Mouse (Mus musculus): Measurements from ENCODE around the gene Gprc5b.

Gene Gprc5b

DNA sequence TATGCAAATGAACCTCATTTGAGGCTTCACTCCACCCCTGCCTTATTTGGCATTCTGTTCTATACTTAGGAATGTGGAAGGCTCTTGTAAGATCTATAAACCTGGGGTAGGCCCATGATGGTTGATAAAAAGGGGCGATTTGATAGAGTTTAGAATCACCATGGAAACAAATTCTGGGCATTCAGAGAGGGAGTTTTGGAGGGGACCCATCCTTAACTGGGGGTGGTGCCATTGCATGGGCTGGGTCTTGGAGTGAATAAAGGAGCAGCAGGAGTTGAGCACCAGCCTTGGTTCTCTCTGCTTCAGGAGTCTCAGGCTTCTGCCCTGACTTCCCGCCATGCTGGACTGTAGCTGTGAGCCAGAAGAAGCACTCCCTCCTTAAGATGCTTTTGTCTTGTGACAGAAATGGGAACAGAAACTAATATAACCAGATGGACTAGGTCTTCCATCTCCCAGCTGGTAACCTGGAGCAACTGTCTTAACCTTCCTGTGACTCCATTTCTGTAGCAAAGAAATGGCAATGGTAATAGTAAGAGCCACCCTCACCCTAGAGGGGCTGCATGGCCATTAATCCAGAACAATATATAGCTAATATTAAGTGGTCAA is 46.2 kb downstream of the Gprc5b start:
- no peak for DNase-seq (ENCODE audit: low read depth)

DNA sequence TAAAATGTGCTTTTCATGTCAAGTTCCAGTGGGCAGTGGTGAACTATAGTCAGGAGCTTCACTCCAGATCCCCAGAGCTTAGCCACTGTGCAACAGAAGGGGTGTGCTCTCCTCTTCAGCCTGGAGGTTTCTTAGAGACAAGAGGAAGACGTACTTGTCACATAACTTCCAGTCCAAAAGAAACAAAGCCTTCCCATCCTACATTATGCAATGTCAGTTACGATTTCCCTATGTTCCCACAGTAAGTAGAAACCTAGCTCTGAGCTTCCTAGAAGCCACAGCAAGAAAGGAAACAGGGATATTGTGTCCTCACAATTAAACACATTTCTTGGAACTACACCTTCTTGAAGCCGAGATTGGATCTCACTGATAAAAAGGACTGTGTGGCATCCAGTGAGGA is 47.8 kb downstream of the Gprc5b start:
- no peak for DNase-seq (ENCODE audit: low read depth)

GRCm38 (mm10) chr7:118944884-118945283 is 50.1 kb downstream of the Gprc5b start:
- DNase-seq (ENCODE audit: low read depth): no peak

GRCm38 (mm10) chr7:118943170-118943569 is 51.8 kb downstream of the Gprc5b start:
- DNase-seq (ENCODE audit: low read depth): no peak

DNA sequence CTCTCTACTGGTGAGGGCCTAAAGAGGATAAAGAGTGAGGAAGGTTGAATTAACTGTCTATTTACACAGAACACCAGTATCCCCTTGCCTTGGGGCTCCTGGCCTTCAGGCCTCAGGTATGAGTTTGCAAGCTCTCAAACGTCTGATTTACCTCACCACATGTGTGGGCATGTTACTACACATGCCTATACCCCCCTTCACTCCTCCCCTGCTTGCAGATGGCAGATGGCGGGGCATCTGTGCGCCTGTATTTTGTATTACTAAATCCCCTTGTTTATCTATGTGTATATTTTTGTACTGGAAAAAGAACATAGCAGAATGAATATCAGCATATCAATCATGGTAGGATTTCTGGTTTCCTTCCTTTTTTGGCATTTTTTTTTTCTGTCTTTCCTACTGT is 52.7 kb downstream of the Gprc5b start:
- DNase-seq (ENCODE audit: low read depth): no peak

DNA sequence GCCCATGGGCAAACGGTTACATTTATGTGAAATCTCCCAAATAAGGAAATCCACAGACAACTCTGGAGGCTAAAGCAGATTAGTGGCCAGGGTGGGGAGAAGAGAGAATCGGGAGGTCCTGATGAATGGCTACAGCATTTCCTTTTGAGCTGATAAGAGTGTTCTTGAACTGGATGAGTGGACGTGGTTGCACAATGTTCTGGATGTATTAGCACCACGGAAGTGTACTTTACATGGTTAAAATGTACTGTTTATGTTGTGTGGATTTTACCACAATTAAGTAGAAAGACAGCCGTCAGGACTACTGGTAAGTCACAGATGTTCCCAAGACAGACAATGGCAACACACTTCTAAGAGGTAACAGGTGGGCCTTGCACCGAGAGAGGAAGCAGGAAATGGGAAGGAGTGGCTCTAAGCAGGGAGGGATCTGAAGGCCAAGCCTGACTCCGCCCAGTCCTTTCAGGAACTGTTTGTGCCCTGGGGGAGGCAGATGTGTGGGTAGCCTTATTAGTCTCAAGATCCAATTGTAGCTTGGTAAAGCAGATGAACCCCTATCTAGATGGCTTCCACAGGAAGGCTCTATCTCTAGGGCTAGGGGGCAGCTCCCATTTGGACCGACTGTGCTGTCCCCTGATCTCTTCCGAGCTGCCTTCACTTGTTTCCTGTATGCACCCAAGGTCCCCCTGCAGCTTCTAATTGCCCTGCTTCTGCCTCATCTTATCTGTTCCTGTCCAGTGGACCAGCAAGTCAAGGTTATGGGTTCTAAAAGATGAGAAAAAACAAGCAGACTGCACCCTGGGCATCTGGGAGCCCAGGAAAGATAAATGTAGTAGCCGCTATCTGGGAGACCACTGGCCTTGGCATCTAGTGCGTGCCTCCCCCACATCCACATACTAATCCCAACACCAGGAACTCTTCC is 57.3 kb downstream of the Gprc5b start:
- DNase-seq (ENCODE audit: low read depth): peak; percentile 25

GRCm38 (mm10) chr7:118936844-118937243 is 58.2 kb downstream of the Gprc5b start:
- DNase-seq (ENCODE audit: low read depth): no peak

- DNase-seq (ENCODE audit: low read depth): peak; percentile 97
Measured at GRCm38 (mm10) chr7:118935306-118935705, 59.7 kb downstream of the Gprc5b start.

DNA sequence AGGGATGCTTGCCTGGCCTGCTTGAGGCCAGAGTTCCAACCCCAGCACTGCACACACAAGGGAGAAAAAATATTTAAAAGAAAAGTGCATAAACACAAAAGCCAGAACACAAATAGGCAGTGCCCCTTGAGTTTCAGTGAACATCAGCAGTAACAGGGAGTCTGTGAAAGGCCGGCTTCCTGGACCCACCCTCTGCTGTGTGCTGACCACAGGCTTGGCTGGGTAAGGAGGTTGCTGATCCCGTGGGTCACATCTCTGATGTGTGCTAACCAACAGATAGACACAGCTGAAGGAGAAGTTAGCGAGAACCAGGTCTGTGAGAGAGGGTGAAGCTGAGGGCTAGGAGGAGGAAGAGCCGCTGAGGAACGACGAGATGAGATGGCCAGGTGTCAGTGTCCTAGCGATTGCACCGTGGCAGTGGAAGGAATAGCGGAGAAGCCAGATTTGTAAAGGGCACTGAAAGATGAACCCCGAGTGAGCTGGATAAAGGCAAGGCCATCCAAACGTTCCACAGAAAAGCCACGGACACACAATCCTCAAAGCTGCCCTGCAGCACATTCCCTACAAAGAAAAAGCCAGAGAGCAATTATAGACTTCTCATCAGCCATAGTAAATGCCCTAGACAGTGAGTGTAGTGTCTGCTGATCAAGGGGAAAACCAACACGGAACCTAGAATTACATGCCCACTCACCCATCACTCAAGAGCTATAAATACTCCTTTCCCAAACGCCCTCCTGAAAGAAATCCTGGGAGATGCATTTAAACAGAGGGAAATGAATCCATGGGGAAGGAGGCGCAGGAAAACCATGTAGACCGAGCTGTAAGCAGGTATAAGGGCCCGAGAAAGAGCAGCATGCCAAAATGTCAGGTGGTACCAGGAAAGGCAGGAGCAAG is 63.3 kb downstream of the Gprc5b start:
- peak; percentile 57 for DNase-seq (ENCODE audit: low read depth)

DNA sequence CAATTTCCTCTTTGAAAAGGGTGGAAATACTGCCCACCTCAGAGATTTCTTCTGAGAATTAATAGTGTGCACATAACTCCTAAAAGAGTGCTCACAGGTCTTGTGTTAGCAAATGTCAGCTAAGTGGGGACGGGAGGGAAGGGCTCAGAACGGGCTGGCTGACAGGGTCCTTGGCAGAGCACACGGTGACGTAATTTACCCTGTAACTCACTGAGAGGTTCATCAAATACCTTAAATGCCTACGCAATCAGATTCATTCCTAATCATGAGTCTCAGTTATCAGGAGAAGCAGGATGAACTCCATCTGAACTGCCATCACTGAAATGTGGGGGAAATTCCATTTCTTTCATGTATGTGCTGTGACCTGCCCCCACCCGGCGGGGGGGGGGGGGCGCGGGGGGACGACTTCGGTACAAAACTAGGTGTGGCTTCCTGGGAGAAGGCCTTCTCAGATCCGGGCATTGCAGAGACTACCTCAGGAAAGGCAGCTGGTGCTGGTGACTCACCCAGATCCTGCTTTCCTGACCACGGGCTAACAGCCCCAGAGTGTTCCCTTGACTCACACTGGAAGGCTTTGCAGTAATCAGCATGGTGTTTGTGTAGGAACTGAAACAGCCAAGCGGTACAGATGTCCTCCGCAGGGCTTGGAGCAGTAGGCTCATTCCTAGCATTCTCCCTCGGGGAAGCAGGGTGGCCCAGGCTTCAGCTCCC is 65.3 kb downstream of the Gprc5b start:
- peak; percentile 90 for DNase-seq (ENCODE audit: low read depth)

- peak; percentile 18 for DNase-seq (ENCODE audit: low read depth)
Measured at GRCm38 (mm10) chr7:118928916-118929315, 66.1 kb downstream of the Gprc5b start.

DNA sequence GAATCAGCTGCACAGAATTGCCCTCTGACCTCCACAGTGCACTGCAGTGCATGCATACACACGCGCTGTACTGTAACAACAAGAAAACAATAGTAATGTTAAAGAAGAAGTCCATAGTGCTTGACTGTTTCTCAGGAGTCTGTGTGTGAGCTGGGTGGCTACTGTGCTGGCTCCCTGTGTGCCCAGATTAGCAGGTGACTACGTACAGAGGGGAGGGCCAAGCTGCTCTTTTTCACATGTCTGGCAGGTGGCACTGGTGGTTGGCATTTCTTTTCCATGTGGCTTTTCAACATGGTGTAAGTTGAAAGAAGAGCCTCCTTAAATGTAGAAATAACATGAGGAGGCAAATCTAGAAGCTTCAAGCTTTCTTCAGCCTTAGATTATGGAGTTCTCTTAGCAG is 66.7 kb downstream of the Gprc5b start:
- peak; percentile 16 for DNase-seq (ENCODE audit: low read depth)

DNA sequence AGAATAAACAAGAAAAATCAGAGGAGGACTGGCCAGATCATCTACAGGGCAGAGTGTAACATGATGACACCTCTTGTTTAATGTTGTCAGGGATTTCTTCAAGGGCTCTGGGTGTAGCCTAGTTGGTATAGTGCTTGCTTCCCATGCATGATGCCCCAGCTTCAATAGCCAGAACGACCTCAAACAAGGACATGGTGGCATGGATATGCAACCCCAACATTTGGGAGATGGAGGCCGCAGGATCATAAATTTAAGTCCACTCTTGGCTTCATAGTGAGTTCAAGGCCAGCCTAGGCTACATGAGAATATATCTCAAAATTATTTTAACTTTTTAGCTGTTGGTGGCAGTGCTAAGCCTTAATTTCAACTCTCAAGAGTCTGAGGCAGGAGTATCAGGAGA is 67.7 kb downstream of the Gprc5b start:
- no peak for DNase-seq (ENCODE audit: low read depth)

DNA sequence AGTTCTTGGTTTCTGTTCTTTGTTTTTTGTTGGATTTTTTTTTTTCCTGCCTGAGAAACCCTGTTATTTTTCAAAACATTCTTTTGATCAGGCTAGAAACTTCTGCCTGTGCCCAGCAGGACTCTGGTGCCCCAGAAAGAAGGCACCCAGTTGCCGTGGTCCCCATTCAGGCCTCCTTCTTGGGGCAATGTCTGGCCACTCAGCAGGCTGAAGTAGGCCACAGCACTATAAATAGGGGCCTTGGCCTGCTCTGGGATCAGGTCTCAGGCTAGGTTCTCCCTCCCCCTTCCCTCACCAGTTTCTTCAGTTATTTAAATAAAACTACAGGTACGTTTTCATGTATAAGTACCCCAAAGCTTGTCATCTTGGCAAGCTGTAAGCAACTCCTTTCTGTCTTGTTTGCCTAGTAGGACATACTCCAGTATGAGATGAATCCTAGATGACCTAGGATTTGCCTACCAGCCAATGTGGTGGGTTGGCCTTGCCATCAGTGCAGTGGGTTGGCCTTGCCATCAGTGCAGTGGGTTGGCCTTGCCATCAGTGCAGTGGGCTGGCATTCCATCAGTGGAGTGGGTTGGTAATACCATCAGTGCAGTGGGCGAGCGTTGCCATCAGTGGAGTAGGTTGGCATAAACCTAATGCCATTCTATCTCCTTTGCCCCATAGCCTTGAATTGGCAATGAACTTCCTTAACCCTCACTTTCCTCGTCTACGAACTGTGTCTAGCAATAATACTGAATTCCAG is 68.3 kb downstream of the Gprc5b start:
- DNase-seq (ENCODE audit: low read depth): no peak

- DNase-seq (ENCODE audit: low read depth): no peak
Measured at GRCm38 (mm10) chr7:118925547-118925946, 69.5 kb downstream of the Gprc5b start.

- no peak for DNase-seq (ENCODE audit: low read depth)
Measured at GRCm38 (mm10) chr7:118922441-118923202, 72.4 kb downstream of the Gprc5b start.

Data from NIH3T3 (cell line).